Mouse (Mus musculus): Measurements from ENCODE around the gene Wnt10b. TPM values are rescaled to one million over a fixed set of nuclear protein-coding genes. Genes with fewer than 3 reads are reported as not detected.
A peak's percentile ranks its signal among the peaks of the same experiment; 100 is the strongest.

The Wnt10b gene
- polyA plus RNA-seq, 1 experiment from 2014 or later, result 4.9 TPM

- no peak overlapping the region for H3K4me2 ChIP-seq
- 91% methylated on average over 8 of the region's 8 CpGs for WGBS
- peaks cover 75% of the 10 kb centered on the region for H3K36me3 ChIP-seq
- no peaks in the 10 kb centered on the region for H3K27me3 ChIP-seq
- no peak overlapping the region for H3K27ac ChIP-seq
- ATAC-seq (ENCODE audit: insufficient number of reproducible peaks, insufficient read depth, low FRiP score, low TSS enrichment, low read depth), result no peak
- H3K4me1 ChIP-seq, result 0 out of 2 replicates have a peak, but pooled peaks cover 2% of the 10 kb centered on the region
- no peaks in the 10 kb centered on the region for H3K9me3 ChIP-seq
- H3K4me3 ChIP-seq, result no peak overlapping the region
- H3K9ac ChIP-seq, result no peak overlapping the region
These were observed 37.7 kb downstream of the Wnt10b start for GRCm38 (mm10) chr15:98740219-98740618.

GRCm38 (mm10) chr15:98738796-98739195 lies 39.2 kb downstream of the Wnt10b start:
- Histone ChIP-seq H3K4me1 (0 out of 2 replicates have a peak, but pooled peaks cover 4% of the 10 kb centered on the region), H3K4me3 (no peak overlapping the region), H3K9ac (no peak overlapping the region), H3K27me3 (no peaks in the 10 kb centered on the region), H3K36me3 (peaks cover 74% of the 10 kb centered on the region), H3K4me2 (no peak overlapping the region), H3K9me3 (no peaks in the 10 kb centered on the region), H3K27ac (no peak overlapping the region)
- ATAC-seq (ENCODE audit: insufficient number of reproducible peaks, insufficient read depth, low FRiP score, low TSS enrichment, low read depth), result no peak
- 61% methylated on average over 4 of the region's 4 CpGs for WGBS

- Histone ChIP-seq H3K4me2 (no peak overlapping the region), H3K27me3 (no peaks in the 10 kb centered on the region), H3K4me1 (0 out of 2 replicates have a peak, but pooled peaks cover 4% of the 10 kb centered on the region), H3K9me3 (no peaks in the 10 kb centered on the region), H3K36me3 (peaks cover 74% of the 10 kb centered on the region), H3K9ac (no peak overlapping the region), H3K27ac (no peak overlapping the region), H3K4me3 (no peak overlapping the region)
- ATAC-seq (ENCODE audit: insufficient number of reproducible peaks, insufficient read depth, low FRiP score, low TSS enrichment, low read depth), result no peak
These were observed 40.1 kb downstream of the Wnt10b start for GRCm38 (mm10) chr15:98737881-98738280.

- Histone ChIP-seq H3K36me3 (peaks cover 62% of the 10 kb centered on the region), H3K9me3 (no peaks in the 10 kb centered on the region), H3K27ac (no peak overlapping the region), H3K9ac (no peak overlapping the region), H3K4me3 (no peak overlapping the region), H3K4me2 (no peak overlapping the region), H3K27me3 (no peaks in the 10 kb centered on the region), H3K4me1 (0 out of 2 replicates have a peak, but pooled peaks cover 4% of the 10 kb centered on the region)
- no peak for ATAC-seq (ENCODE audit: insufficient number of reproducible peaks, insufficient read depth, low FRiP score, low TSS enrichment, low read depth)
- 88% methylated on average over 10 of the region's 10 CpGs for WGBS
These were observed 41.4 kb downstream of the Wnt10b start for GRCm38 (mm10) chr15:98736521-98736920.

GRCm38 (mm10) chr15:98733976-98734566 lies 43.9 kb downstream of the Wnt10b start:
- Histone ChIP-seq H3K9me3 (no peaks in the 10 kb centered on the region), H3K27me3 (no peaks in the 10 kb centered on the region), H3K4me3 (no peak overlapping the region), H3K9ac (no peak overlapping the region), H3K4me1 (0 out of 2 replicates have a peak, but pooled peaks cover 4% of the 10 kb centered on the region), H3K4me2 (no peak overlapping the region), H3K27ac (peak overlapping the region; percentile 23; the same call in 1 of the 2 replicates), H3K36me3 (peaks cover 38% of the 10 kb centered on the region)
- no peak for ATAC-seq (ENCODE audit: insufficient number of reproducible peaks, insufficient read depth, low FRiP score, low TSS enrichment, low read depth)
- 78% methylated on average over 5 of the region's 5 CpGs for WGBS

- no peak for ATAC-seq (ENCODE audit: insufficient number of reproducible peaks, insufficient read depth, low FRiP score, low TSS enrichment, low read depth)
- peaks cover 31% of the 10 kb centered on the region for H3K36me3 ChIP-seq
- WGBS, result 80% methylated on average over 6 of the region's 6 CpGs
- 0 out of 2 replicates have a peak, but pooled peaks cover 5% of the 10 kb centered on the region for H3K4me1 ChIP-seq
- peaks cover 3% of the 10 kb centered on the region; the same call in 1 of the 2 replicates for H3K27me3 ChIP-seq
- H3K9me3 ChIP-seq, result no peaks in the 10 kb centered on the region
- no peak overlapping the region for H3K9ac ChIP-seq
- no peak overlapping the region for H3K4me2 ChIP-seq
- no peak overlapping the region for H3K4me3 ChIP-seq
- H3K27ac ChIP-seq, result no peak overlapping the region
These were observed 44.6 kb downstream of the Wnt10b start for GRCm38 (mm10) chr15:98733370-98733769.

- WGBS, result 64% methylated on average over 8 of the region's 8 CpGs
- peaks cover 5% of the 10 kb centered on the region; the same call in 1 of the 2 replicates for H3K27me3 ChIP-seq
- H3K4me3 ChIP-seq, result no peak overlapping the region
- no peak overlapping the region for H3K4me2 ChIP-seq
- no peak overlapping the region for H3K9ac ChIP-seq
- H3K36me3 ChIP-seq, result peaks cover 19% of the 10 kb centered on the region
- no peak overlapping the region for H3K27ac ChIP-seq
- ATAC-seq (ENCODE audit: insufficient number of reproducible peaks, insufficient read depth, low FRiP score, low TSS enrichment, low read depth), result no peak
- H3K9me3 ChIP-seq, result no peaks in the 10 kb centered on the region
- H3K4me1 ChIP-seq, result peaks cover 11% of the 10 kb centered on the region
These were observed 45.9 kb downstream of the Wnt10b start for GRCm38 (mm10) chr15:98732006-98732531.

- Histone ChIP-seq H3K4me2 (no peak overlapping the region), H3K4me1 (peaks cover 19% of the 10 kb centered on the region), H3K4me3 (no peak overlapping the region), H3K9me3 (no peaks in the 10 kb centered on the region), H3K9ac (no peak overlapping the region), H3K27ac (no peak overlapping the region), H3K27me3 (peaks cover 5% of the 10 kb centered on the region; the same call in 1 of the 2 replicates), H3K36me3 (peaks cover 7% of the 10 kb centered on the region)
- WGBS, result 86% methylated on average over 6 of the region's 6 CpGs
- ATAC-seq (ENCODE audit: insufficient number of reproducible peaks, insufficient read depth, low FRiP score, low TSS enrichment, low read depth), result no peak
These were observed 47.2 kb downstream of the Wnt10b start for GRCm38 (mm10) chr15:98730790-98731189.

- 61% methylated on average over 7 of the region's 7 CpGs for WGBS
- Histone ChIP-seq H3K36me3 (no peaks in the 10 kb centered on the region), H3K9me3 (no peaks in the 10 kb centered on the region), H3K4me1 (peaks cover 23% of the 10 kb centered on the region), H3K27me3 (peaks cover 5% of the 10 kb centered on the region; the same call in 1 of the 2 replicates), H3K27ac (no peak overlapping the region), H3K9ac (no peak overlapping the region), H3K4me2 (no peak overlapping the region), H3K4me3 (no peak overlapping the region)
- no peak for ATAC-seq (ENCODE audit: insufficient number of reproducible peaks, insufficient read depth, low FRiP score, low TSS enrichment, low read depth)
These were observed 48.0 kb downstream of the Wnt10b start for GRCm38 (mm10) chr15:98729791-98730545.

GRCm38 (mm10) chr15:98728366-98728765 lies 49.6 kb downstream of the Wnt10b start:
- peak overlapping the region; percentile 94 for H3K4me2 ChIP-seq
- no peak overlapping the region for H3K27ac ChIP-seq
- ATAC-seq (ENCODE audit: insufficient number of reproducible peaks, insufficient read depth, low FRiP score, low TSS enrichment, low read depth), result no peak
- H3K4me1 ChIP-seq, result peaks cover 34% of the 10 kb centered on the region
- H3K27me3 ChIP-seq, result peaks cover 5% of the 10 kb centered on the region; the same call in 1 of the 2 replicates
- no peaks in the 10 kb centered on the region for H3K9me3 ChIP-seq
- peak overlapping the region; percentile 63 for H3K4me3 ChIP-seq
- 43% methylated on average over 9 of the region's 9 CpGs for WGBS
- H3K9ac ChIP-seq, result no peak overlapping the region
- no peaks in the 10 kb centered on the region for H3K36me3 ChIP-seq

- Histone ChIP-seq H3K9ac (peak within 1 kb of the TSS; percentile 75), H3K9me3 (no peaks in the 10 kb centered on the region), H3K4me2 (peak within 1 kb of the TSS; percentile 94), H3K4me3 (peak within 1 kb of the TSS; percentile 63), H3K27ac (peak within 1 kb of the TSS; percentile 44; the same call in 1 of the 2 replicates), H3K27me3 (peaks cover 5% of the 10 kb centered on the region; the same call in 1 of the 2 replicates), H3K36me3 (no peaks in the 10 kb centered on the region), H3K4me1 (peaks cover 40% of the 10 kb centered on the region)
- WGBS, result under 1% methylated on average over 39 of the region's 39 CpGs
- ATAC-seq (ENCODE audit: insufficient number of reproducible peaks, insufficient read depth, low FRiP score, low TSS enrichment, low read depth), result peak; percentile 73
These were observed 50.3 kb downstream of the Wnt10b start, which contains the start of gene Fkbp11 for GRCm38 (mm10) chr15:98727443-98728321. TSS of gene Fkbp11 (minus strand) at chr15:98728198.
